Mouse (Mus musculus) right cerebral cortex, postnatal 25 days (tissue): ENCODE measurements around the gene Ubqln1.

Experiments used
- DNase-seq: peaks from one replicate; pipeline ENCODE4 v3.0.0; 2022

Gene Ubqln1

GRCm38 (mm10) chr13:58197981-58198640 lies 17.3 kb downstream of the Ubqln1 start:
- DNase-seq = no peak

- DNase-seq = no peak
These were observed 18.2 kb downstream of the Ubqln1 start for GRCm38 (mm10) chr13:58197211-58197610.

GRCm38 (mm10) chr13:58194908-58195307 lies 20.5 kb downstream of the Ubqln1 start:
- DNase-seq = no peak

- DNase-seq = no peak
These were observed 22.2 kb downstream of the Ubqln1 start for GRCm38 (mm10) chr13:58193221-58193620.

GRCm38 (mm10) chr13:58192146-58192545 lies 23.3 kb downstream of the Ubqln1 start:
- DNase-seq = no peak

GRCm38 (mm10) chr13:58191516-58191915 lies 23.9 kb downstream of the Ubqln1 start:
- no peak for DNase-seq

GRCm38 (mm10) chr13:58189473-58189872 lies 26.0 kb downstream of the Ubqln1 start:
- peak; percentile 48 for DNase-seq

GRCm38 (mm10) chr13:58188412-58188811 lies 27.0 kb downstream of the Ubqln1 start:
- peak; percentile 68 for DNase-seq

GRCm38 (mm10) chr13:58187751-58188150 lies 27.7 kb downstream of the Ubqln1 start:
- no peak for DNase-seq

GRCm38 (mm10) chr13:58186281-58186680 lies 29.2 kb downstream of the Ubqln1 start:
- DNase-seq = peak; percentile 31

GRCm38 (mm10) chr13:58184111-58184510 lies 31.3 kb downstream of the Ubqln1 start:
- DNase-seq = no peak

- DNase-seq = no peak
These were observed 33.6 kb downstream of the Ubqln1 start for GRCm38 (mm10) chr13:58181607-58182551.

- peak; percentile 100 for DNase-seq
These were observed 37.8 kb downstream of the Ubqln1 start for GRCm38 (mm10) chr13:58177511-58178208.

- no peak for DNase-seq
These were observed 39.3 kb downstream of the Ubqln1 start for GRCm38 (mm10) chr13:58176105-58176504.

- DNase-seq = no peak
These were observed 47.3 kb downstream of the Ubqln1 start for GRCm38 (mm10) chr13:58168119-58168518.

GRCm38 (mm10) chr13:58163343-58163742 lies 52.1 kb downstream of the Ubqln1 start:
- no peak for DNase-seq

- no peak for DNase-seq
These were observed 54.7 kb downstream of the Ubqln1 start for GRCm38 (mm10) chr13:58160761-58161160.

GRCm38 (mm10) chr13:58158099-58158912 lies 57.1 kb downstream of the Ubqln1 start:
- peak; percentile 73 for DNase-seq

- peak; percentile 82 for DNase-seq
These were observed 57.9 kb downstream of the Ubqln1 start, which contains the start of gene Idnk for GRCm38 (mm10) chr13:58157447-58158098. TSS of gene Idnk (plus strand) at chr13:58157649.

- no peak for DNase-seq
These were observed 58.4 kb downstream of the Ubqln1 start for GRCm38 (mm10) chr13:58157036-58157435.

GRCm38 (mm10) chr13:58156031-58156430 lies 59.4 kb downstream of the Ubqln1 start:
- DNase-seq = no peak

- no peak for DNase-seq
These were observed 65.0 kb downstream of the Ubqln1 start for GRCm38 (mm10) chr13:58150442-58150841.
